Mouse (Mus musculus) neural tube, embryonic 14.5 days (tissue): Measurements from ENCODE around the gene Col4a5. TPM values are rescaled to one million over a fixed set of nuclear protein-coding genes. Genes with fewer than 3 reads are reported as not detected.

ENCODE experiments used
- ATAC-seq: fragments of 200-750 bp; cut with Nextera tagmentation; 2 replicates; pipeline ENCODE4 v1.8.0; 2017; ENCODE audit warnings: low read depth, mild to moderate bottlenecking, moderate TSS enrichment, moderate library complexity
- H3K27ac ChIP-seq: fragments of 300-500 bp; sonication (generic); 2 replicates; pipeline ENCODE4 v1.5.1; 2014; ENCODE audit warnings: low read depth, mild to moderate bottlenecking, control low read depth, low read length, moderate library complexity, mixed read lengths
- H3K27me3 ChIP-seq: fragments of 300-500 bp; sonication (generic); 2 replicates; pipeline ENCODE4 v1.6.1; 2014; ENCODE audit warnings: low read length; ENCODE audit not compliant: control insufficient read depth, insufficient read depth
- H3K36me3 ChIP-seq: fragments of 300-500 bp; sonication (generic); 2 replicates; pipeline ENCODE4 v1.6.1; 2014; ENCODE audit warnings: low read length, mixed read lengths; ENCODE audit not compliant: control insufficient read depth, insufficient read depth
- H3K4me1 ChIP-seq: fragments of 300-500 bp; sonication (generic); 2 replicates; pipeline ENCODE4 v1.6.1; 2014; ENCODE audit warnings: low read length; ENCODE audit not compliant: control insufficient read depth, insufficient read depth
- H3K4me2 ChIP-seq: fragments of 300-500 bp; sonication (generic); 2 replicates; pipeline ENCODE4 v1.6.1; 2014; ENCODE audit warnings: mild to moderate bottlenecking, low read depth, low read length, control low read depth
- H3K4me3 ChIP-seq: fragments of 300-500 bp; sonication (generic); 2 replicates; pipeline ENCODE4 v1.5.1; 2014; ENCODE audit warnings: low read depth, low read length, control low read depth, mixed read lengths
- H3K9ac ChIP-seq: fragments of 300-500 bp; sonication (generic); replicated peaks from 2 replicates; pipeline ENCODE4 v1.6.1; 2014; ENCODE audit warnings: low read depth, mild to moderate bottlenecking, control low read depth, low read length, mixed read lengths
- H3K9me3 ChIP-seq: fragments of 300-500 bp; sonication (generic); 2 replicates; pipeline ENCODE4 v1.6.1; 2016; ENCODE audit warnings: low read length; ENCODE audit not compliant: control insufficient read depth
- WGBS: fragments of 180-500 bp; shearing (Covaris S2); extraction: QIAGEN DNeasy Blood & Tissue Kit; methylation state at CpG from one replicate; pipeline ENCODE4 v1.1.7; 2014; 5-methylcytosine and 5-hydroxymethylcytosine counted together
- polyA plus RNA-seq: library from polyadenylated mRNA; unstranded; fragments of >200 nt; fragmentation: Nextera tagmentation; extraction: Ambion mirVana; gene quantifications from 2 replicates; pipeline ENCODE4 v1.2.1, GENCODE M21; 2014

The Col4a5 gene
- polyA plus RNA-seq, 1 experiment from 2014 or later = 4.3 TPM

DNA sequence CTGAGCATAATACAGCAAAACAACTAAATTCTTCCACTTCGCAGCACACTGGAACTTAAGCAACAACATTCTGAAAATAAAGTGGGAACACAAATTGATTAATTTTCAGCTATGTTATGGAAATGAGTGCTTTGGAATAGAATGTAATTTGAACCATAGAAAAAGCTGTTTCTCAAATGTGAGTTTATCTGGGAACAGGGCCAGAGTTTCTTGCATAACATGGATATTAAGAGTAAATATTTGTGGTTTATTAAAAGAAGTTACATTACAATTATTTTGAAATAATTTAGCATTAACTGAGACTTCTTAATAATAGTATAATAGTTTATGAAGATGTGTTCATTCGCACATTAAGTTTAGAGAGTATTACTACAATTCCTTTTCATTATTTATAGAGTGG, 72.3 kb downstream of the Col4a5 start:
- no peak overlapping the region for H3K27ac ChIP-seq
- no peak overlapping the region for H3K4me2 ChIP-seq
- 96% methylated on average over 2 of the region's 2 CpGs for WGBS
- no peak for ATAC-seq
- no peaks in the 10 kb centered on the region for H3K36me3 ChIP-seq
- H3K4me3 ChIP-seq = no peak overlapping the region
- no peak overlapping the region for H3K9ac ChIP-seq
- H3K9me3 ChIP-seq = no peaks in the 10 kb centered on the region
- H3K27me3 ChIP-seq = no peaks in the 10 kb centered on the region
- no peaks in the 10 kb centered on the region for H3K4me1 ChIP-seq

- no peaks in the 10 kb centered on the region for H3K27me3 ChIP-seq
- no peaks in the 10 kb centered on the region for H3K4me1 ChIP-seq
- H3K9ac ChIP-seq = no peak overlapping the region
- H3K4me2 ChIP-seq = no peak overlapping the region
- H3K27ac ChIP-seq = no peak overlapping the region
- no peak for ATAC-seq
- H3K9me3 ChIP-seq = no peaks in the 10 kb centered on the region
- no peak overlapping the region for H3K4me3 ChIP-seq
- H3K36me3 ChIP-seq = no peaks in the 10 kb centered on the region
- WGBS = 38% methylated on average over 3 of the region's 3 CpGs
These were observed 115.1 kb downstream of the Col4a5 start for GRCm38 (mm10) chrX:141590242-141590641.

DNA sequence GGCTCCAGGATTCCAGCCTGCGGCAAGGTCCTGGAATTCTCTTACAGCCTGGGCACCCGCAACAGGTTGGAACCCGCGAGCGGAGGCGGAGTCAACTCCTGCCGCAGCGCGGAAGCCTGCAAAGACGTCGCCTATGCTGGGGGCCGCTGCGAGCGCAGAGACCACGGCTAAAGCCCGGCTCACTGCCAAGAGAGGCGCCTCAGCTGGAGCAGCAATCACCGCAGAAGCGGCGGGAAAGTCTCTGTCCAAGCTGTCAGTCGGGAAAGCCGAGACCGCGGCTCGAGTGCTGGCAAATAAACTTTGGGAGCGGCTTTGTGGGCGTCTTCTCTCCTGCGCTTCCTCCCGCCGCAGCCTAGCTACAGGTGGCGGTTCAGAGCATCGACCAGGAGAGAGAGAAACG, 246.5 kb downstream of the Col4a5 start:
- no peaks in the 10 kb centered on the region for H3K4me1 ChIP-seq
- peak overlapping the region; percentile 52 for H3K4me2 ChIP-seq
- peaks cover 29% of the 10 kb centered on the region for H3K27me3 ChIP-seq
- no peaks in the 10 kb centered on the region for H3K9me3 ChIP-seq
- no peak overlapping the region for H3K9ac ChIP-seq
- no peaks in the 10 kb centered on the region for H3K36me3 ChIP-seq
- no peak for ATAC-seq
- peak overlapping the region; percentile 27 for H3K4me3 ChIP-seq
- no peak overlapping the region for H3K27ac ChIP-seq
- WGBS = 12% methylated on average over 31 of the region's 33 CpGs

DNA sequence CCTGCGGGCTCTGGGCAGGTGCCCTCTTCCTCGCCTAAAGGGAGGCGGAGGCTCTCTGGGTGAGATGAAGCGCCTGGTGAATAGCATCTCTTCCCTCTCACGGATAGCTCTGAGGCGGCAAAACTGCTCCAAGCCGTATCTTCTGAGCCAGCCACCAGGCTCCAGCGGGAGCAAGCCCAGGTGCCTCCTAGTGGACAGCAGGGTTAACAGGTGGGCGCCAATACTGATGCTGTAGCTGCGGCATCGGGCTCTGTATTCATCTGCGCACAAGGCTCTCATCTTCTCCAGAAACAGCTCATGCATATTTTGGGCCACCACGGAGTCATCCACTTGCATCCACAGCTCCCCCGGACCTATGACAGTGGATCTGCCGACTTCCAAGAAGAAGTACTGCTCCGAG, 248.8 kb downstream of the Col4a5 start:
- Histone ChIP-seq H3K9me3 (no peaks in the 10 kb centered on the region), H3K4me3 (peak overlapping the region; percentile 37), H3K4me2 (peak overlapping the region; percentile 56), H3K36me3 (no peaks in the 10 kb centered on the region), H3K4me1 (no peaks in the 10 kb centered on the region), H3K27ac (no peak overlapping the region), H3K9ac (no peak overlapping the region), H3K27me3 (peaks cover 32% of the 10 kb centered on the region)
- WGBS = 20% methylated on average over 16 of the region's 16 CpGs
- no peak for ATAC-seq

- Histone ChIP-seq H3K9me3 (no peaks in the 10 kb centered on the region), H3K4me3 (peak overlapping the region; percentile 37), H3K27me3 (peaks cover 32% of the 10 kb centered on the region), H3K4me1 (no peaks in the 10 kb centered on the region), H3K36me3 (no peaks in the 10 kb centered on the region), H3K27ac (no peak overlapping the region), H3K4me2 (peak overlapping the region; percentile 56), H3K9ac (no peak overlapping the region)
- WGBS = 27% methylated on average over 41 of the region's 52 CpGs
- peak; percentile 44; the same call in 1 of the 2 replicates for ATAC-seq
These were observed 249.3 kb downstream of the Col4a5 start for GRCm38 (mm10) chrX:141724391-141724891.

- Histone ChIP-seq H3K36me3 (no peaks in the 10 kb centered on the region), H3K27me3 (peaks cover 32% of the 10 kb centered on the region), H3K4me1 (no peaks in the 10 kb centered on the region), H3K9me3 (no peaks in the 10 kb centered on the region), H3K4me2 (peak within 1 kb of the TSS; percentile 56), H3K4me3 (peak within 1 kb of the TSS; percentile 37), H3K9ac (no peak within 1 kb of the TSS), H3K27ac (no peak within 1 kb of the TSS)
- ATAC-seq = peak; percentile 85
- WGBS = 19% methylated on average over 47 of the region's 51 CpGs
These were observed 250.0 kb downstream of the Col4a5 start, which contains the start of gene Irs4 for GRCm38 (mm10) chrX:141724937-141725918. TSS of gene Irs4 (minus strand) at chrX:141725263.

GRCm38 (mm10) chrX:141729570-141729969, 254.4 kb downstream of the Col4a5 start:
- H3K9me3 ChIP-seq = no peaks in the 10 kb centered on the region

More at GRCm38 (mm10) chrX:141729570-141729969, 254.4 kb downstream of the Col4a5 start:
- H3K4me1 ChIP-seq = no peaks in the 10 kb centered on the region
- H3K4me3 ChIP-seq = no peak overlapping the region
- ATAC-seq = no peak
- H3K9ac ChIP-seq = no peak overlapping the region
- no peaks in the 10 kb centered on the region for H3K36me3 ChIP-seq
- no peak overlapping the region for H3K27ac ChIP-seq
- peaks cover 3% of the 10 kb centered on the region for H3K27me3 ChIP-seq
- 60% methylated on average over 5 of the region's 5 CpGs for WGBS
- no peak overlapping the region for H3K4me2 ChIP-seq
